Mouse (Mus musculus) midbrain, embryonic 11.5 days (tissue): ENCODE data around the gene Efnb3. TPM values are rescaled to one million over a fixed set of nuclear protein-coding genes. Genes with fewer than 3 reads are reported as not detected.

ENCODE experiments used
- ATAC-seq: fragments of 200-750 bp; cut with Nextera tagmentation; 2 replicates; pipeline ENCODE4 v1.8.0; 2017; ENCODE audit warnings: moderate TSS enrichment, moderate library complexity; ENCODE audit not compliant: low FRiP score
- DNase-seq: peaks from one replicate; pipeline ENCODE4 v3.0.0; 2015; ENCODE audit warnings: low spot score; ENCODE audit errors: missing footprints
- H3K27ac ChIP-seq: fragments of 300-500 bp; sonication (generic); 2 replicates; pipeline ENCODE4 v1.5.1; 2014; ENCODE audit warnings: low read depth, low read length
- H3K27me3 ChIP-seq: fragments of 300-500 bp; sonication (generic); 2 replicates; pipeline ENCODE4 v1.6.1; 2014; ENCODE audit warnings: mild to moderate bottlenecking, low read length, moderate library complexity, mixed read lengths; ENCODE audit not compliant: control insufficient read depth, insufficient read depth
- H3K36me3 ChIP-seq: fragments of 300-500 bp; sonication (generic); 2 replicates; pipeline ENCODE4 v1.6.1; 2014; ENCODE audit warnings: mild to moderate bottlenecking, low read length, moderate library complexity, mixed read lengths; ENCODE audit not compliant: control insufficient read depth, insufficient read depth
- H3K4me1 ChIP-seq: fragments of 300-500 bp; sonication (generic); 2 replicates; pipeline ENCODE4 v1.6.1; 2014; ENCODE audit warnings: low read length; ENCODE audit not compliant: control insufficient read depth, insufficient read depth
- H3K4me2 ChIP-seq: fragments of 300-500 bp; sonication (generic); 2 replicates; pipeline ENCODE4 v1.6.1; 2014; ENCODE audit warnings: mild to moderate bottlenecking, moderate library complexity
- H3K4me3 ChIP-seq: fragments of 300-500 bp; sonication (generic); 2 replicates; pipeline ENCODE4 v1.5.1; 2014; ENCODE audit warnings: low read depth, low read length
- H3K9ac ChIP-seq: fragments of 300-500 bp; sonication (generic); 2 replicates; pipeline ENCODE4 v1.6.1; 2014; ENCODE audit warnings: low read length
- H3K9me3 ChIP-seq: fragments of 300-500 bp; sonication (generic); 2 replicates; pipeline ENCODE4 v1.6.1; 2016; ENCODE audit warnings: low read length; ENCODE audit not compliant: control insufficient read depth
- WGBS: fragments of 180-500 bp; shearing (Covaris S2); extraction: QIAGEN DNeasy Blood & Tissue Kit; methylation state at CpG from one replicate; pipeline ENCODE4 v1.1.7; 2014; 5-methylcytosine and 5-hydroxymethylcytosine counted together
- microRNA-seq: library from miRNA; unstranded; fragments of <30 nt; microRNA quantifications from one replicate; pipeline ENCODE4, GENCODE M21; 2017
- polyA plus RNA-seq: library from polyadenylated mRNA; unstranded; fragments of >200 nt; fragmentation: Nextera tagmentation; extraction: Ambion mirVana; gene quantifications from 2 replicates; pipeline ENCODE4 v1.2.1, GENCODE M21; 2014

Efnb3 gene
- polyA plus RNA-seq, 1 experiment from 2014 or later, result 12.3 TPM

DNA sequence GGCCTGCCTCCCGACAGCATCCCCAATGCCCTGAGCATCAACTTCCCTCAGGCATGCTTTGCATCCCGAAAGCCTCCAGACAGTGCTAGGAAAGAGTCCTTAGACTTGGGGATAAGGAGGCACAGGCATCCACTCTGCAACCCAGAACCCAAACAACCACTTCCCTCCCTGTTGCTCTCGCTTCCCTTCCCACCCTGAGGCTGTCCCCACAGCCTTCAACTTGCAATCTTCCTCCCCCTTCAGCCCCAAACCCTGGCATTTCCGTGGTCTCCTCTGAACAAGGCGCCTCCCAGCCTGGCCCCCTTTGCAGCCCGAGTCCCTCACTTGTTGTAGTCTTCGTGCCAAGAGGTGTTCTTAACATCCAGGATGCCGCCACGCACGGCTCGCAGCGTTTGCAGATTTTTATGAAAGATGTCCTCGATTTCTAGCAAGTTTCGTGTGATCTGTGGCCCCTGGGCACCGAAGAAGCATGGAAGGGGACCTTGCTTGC, 43.8 kb downstream of the Efnb3 start:
- Histone ChIP-seq H3K4me1 (no peaks in the 10 kb centered on the region), H3K36me3 (no peaks in the 10 kb centered on the region), H3K27me3 (no peaks in the 10 kb centered on the region), H3K27ac (no peak overlapping the region), H3K4me3 (no peak overlapping the region), H3K9ac (no peak overlapping the region), H3K9me3 (no peaks in the 10 kb centered on the region), H3K4me2 (no peak overlapping the region)
- ATAC-seq (no peak), DNase-seq (no peak)
- WGBS, result 70% methylated on average over 15 of the region's 15 CpGs

DNA sequence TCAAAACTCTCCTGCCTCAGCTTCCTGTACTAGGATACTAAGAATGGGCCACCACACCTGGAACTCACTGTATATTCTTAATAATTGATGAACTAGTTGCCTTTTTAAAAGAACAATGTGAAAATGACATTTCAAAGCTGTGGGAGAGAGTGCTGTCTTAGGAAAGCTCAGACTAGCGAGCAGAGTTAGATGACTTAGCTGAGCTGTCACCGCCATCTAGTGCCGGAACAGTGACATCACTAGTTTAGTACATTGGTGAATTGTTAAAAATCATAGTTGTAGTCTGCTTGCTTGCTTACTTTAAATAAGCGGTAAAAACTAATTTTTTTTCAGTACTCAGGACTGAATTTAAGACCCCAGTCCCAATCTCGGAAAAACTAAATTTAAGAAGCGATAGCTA, 46.2 kb downstream of the Efnb3 start:
- 8% methylated on average over 6 of the region's 6 CpGs for WGBS
- no peaks in the 10 kb centered on the region for H3K36me3 ChIP-seq
- no peak for ATAC-seq

DNA sequence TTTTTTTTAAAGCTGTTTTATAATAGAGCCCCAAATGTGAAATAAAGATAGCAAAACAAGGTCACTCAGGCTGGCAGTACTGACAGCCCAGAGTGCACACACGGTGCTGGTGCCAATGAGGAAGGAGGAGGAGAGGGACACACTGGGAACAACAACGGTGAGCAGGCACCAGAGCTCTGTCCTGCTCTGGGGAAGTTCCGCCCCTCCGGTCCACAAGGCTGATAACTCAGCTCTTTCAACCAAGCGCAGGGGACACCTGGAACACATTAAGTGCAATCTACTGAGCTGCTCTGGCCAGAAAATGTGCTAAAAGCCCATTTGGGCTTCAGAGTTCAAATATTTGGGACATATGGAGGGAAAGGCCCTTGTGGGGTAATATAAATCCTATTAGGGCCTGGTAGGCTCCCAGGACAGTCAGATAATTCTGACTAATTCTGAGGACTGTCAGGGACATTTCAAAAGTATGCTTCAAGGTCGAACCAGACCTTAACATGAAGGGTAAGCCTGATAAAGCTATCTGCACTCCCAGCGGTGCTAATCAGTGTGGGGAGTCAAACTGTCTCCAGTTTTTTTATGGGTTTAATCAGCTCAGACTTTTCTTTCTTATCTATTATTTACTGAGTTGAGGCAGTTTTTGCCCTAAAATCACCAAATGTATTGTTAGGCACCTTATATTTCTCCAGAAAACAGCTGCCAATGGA, 49.1 kb downstream of the Efnb3 start:
- Histone ChIP-seq H3K36me3 (no peaks in the 10 kb centered on the region), H3K9me3 (no peaks in the 10 kb centered on the region), H3K4me1 (no peaks in the 10 kb centered on the region), H3K4me2 (no peak overlapping the region), H3K27me3 (no peaks in the 10 kb centered on the region), H3K9ac (no peak overlapping the region), H3K27ac (no peak overlapping the region), H3K4me3 (no peak overlapping the region)
- no peak for DNase-seq
- ATAC-seq, result no peak
- WGBS, result 63% methylated on average over 7 of the region's 7 CpGs

More for the DNA sequence above, 46.2 kb downstream of the Efnb3 start:
- Histone ChIP-seq H3K9me3 (no peaks in the 10 kb centered on the region), H3K27ac (no peak overlapping the region), H3K4me1 (no peaks in the 10 kb centered on the region), H3K4me2 (no peak overlapping the region), H3K4me3 (no peak overlapping the region), H3K9ac (no peak overlapping the region), H3K27me3 (no peaks in the 10 kb centered on the region)
- DNase-seq, result peak; percentile 90

Small RNA genes lying within 50 kb of the gene (microRNA-seq; reads per million reads assigned to microRNA genes)
- gene Gm27493, result not detected

Other genes starting within 250 kb of the Efnb3 start
- 20.0 and 28.3 TPM in 2 replicates for gene Cntrob, start 236.4 kb downstream of the Efnb3 start, polyA plus RNA-seq
- gene Trappc1, start 236.2 kb downstream of the Efnb3 start, polyA plus RNA-seq, result 205 and 206 TPM in 2 replicates
- 1.8 and 2.9 TPM in 2 replicates for gene Kcnab3, start 233.9 kb downstream of the Efnb3 start, polyA plus RNA-seq
- 29.6 and 30.4 TPM in 2 replicates for gene Rnf227, start 219.7 kb downstream of the Efnb3 start, polyA plus RNA-seq
- 38.2 and 39.4 TPM in 2 replicates for gene Chd3, start 190.8 kb downstream of the Efnb3 start, polyA plus RNA-seq
- gene Naa38, start 164.7 kb downstream of the Efnb3 start, polyA plus RNA-seq, result 120 and 130 TPM in 2 replicates
- gene Cyb5d1, start 164.6 kb downstream of the Efnb3 start, polyA plus RNA-seq, result 44.6 and 50.5 TPM in 2 replicates
- gene Tmem88, start 162.0 kb downstream of the Efnb3 start, polyA plus RNA-seq, result 11.9 and 13.1 TPM in 2 replicates
- gene Kdm6b, start 146.5 kb downstream of the Efnb3 start, polyA plus RNA-seq, result 30.2 and 31.7 TPM in 2 replicates
- 1.00 and 1.9 TPM in 2 replicates for gene Dnah2, start 11.1 kb downstream of the Efnb3 start, polyA plus RNA-seq
- gene Wrap53, start 20.1 kb upstream of the Efnb3 start, polyA plus RNA-seq, result 35.1 and 36.4 TPM in 2 replicates
- 144 and 147 TPM in 2 replicates for gene Trp53, start 20.2 kb upstream of the Efnb3 start, polyA plus RNA-seq
- 10.4 and 12.2 TPM in 2 replicates for gene Atp1b2, start 45.7 kb upstream of the Efnb3 start, polyA plus RNA-seq
- gene Shbg, start 57.7 kb upstream of the Efnb3 start, polyA plus RNA-seq, result not detected in 2 replicates
- gene Sat2, start 61.8 kb upstream of the Efnb3 start, polyA plus RNA-seq, result 13.1 and 16.8 TPM in 2 replicates
- gene Fxr2, start 72.8 kb upstream of the Efnb3 start, polyA plus RNA-seq, result 25.6 and 29.0 TPM in 2 replicates
- 0.16 TPM in 1 of 2 replicates, not detected in the other for gene Sox15, start 95.1 kb upstream of the Efnb3 start, polyA plus RNA-seq
- 31.2 and 34.5 TPM in 2 replicates for gene Mpdu1, start 102.4 kb upstream of the Efnb3 start, polyA plus RNA-seq
- gene Cd68, start 105.9 kb upstream of the Efnb3 start, polyA plus RNA-seq, result 7.0 and 7.9 TPM in 2 replicates
- 877 and 900 TPM in 2 replicates for gene Eif4a1, start 112.2 kb upstream of the Efnb3 start, polyA plus RNA-seq
- gene Senp3, start 121.9 kb upstream of the Efnb3 start, polyA plus RNA-seq, result 80.6 and 90.8 TPM in 2 replicates
- gene Tnfsf13, start 125.6 kb upstream of the Efnb3 start, polyA plus RNA-seq, result not detected in 2 replicates
- gene Tnfsf12, start 135.6 kb upstream of the Efnb3 start, polyA plus RNA-seq, result 2.0 and 2.8 TPM in 2 replicates
- gene Tnfsfm13, start 135.9 kb upstream of the Efnb3 start, polyA plus RNA-seq, result 0.78 and 1.6 TPM in 2 replicates
- gene Polr2a, start 198.4 kb upstream of the Efnb3 start, polyA plus RNA-seq, result 52.4 and 54.1 TPM in 2 replicates
- gene Slc35g3, start 201.8 kb upstream of the Efnb3 start, polyA plus RNA-seq, result not detected in 2 replicates
- gene Zbtb4, start 205.7 kb upstream of the Efnb3 start, polyA plus RNA-seq, result 0.90 and 0.91 TPM in 2 replicates
- 0.67 and 0.79 TPM in 2 replicates for gene Chrnb1, start 235.7 kb upstream of the Efnb3 start, polyA plus RNA-seq
- gene Fgf11, start 241.7 kb upstream of the Efnb3 start, polyA plus RNA-seq, result 1.3 and 1.5 TPM in 2 replicates
- gene Tmem102, start 245.4 kb upstream of the Efnb3 start, polyA plus RNA-seq, result 0.20 and 0.23 TPM in 2 replicates